Mouse (Mus musculus): ENCODE results near the gene Cd300lg. TPM values are rescaled to one million over a fixed set of nuclear protein-coding genes. Genes with fewer than 3 reads are reported as not detected.

Cd300lg gene
- polyA plus RNA-seq, 1 experiment, result not detected

DNA sequence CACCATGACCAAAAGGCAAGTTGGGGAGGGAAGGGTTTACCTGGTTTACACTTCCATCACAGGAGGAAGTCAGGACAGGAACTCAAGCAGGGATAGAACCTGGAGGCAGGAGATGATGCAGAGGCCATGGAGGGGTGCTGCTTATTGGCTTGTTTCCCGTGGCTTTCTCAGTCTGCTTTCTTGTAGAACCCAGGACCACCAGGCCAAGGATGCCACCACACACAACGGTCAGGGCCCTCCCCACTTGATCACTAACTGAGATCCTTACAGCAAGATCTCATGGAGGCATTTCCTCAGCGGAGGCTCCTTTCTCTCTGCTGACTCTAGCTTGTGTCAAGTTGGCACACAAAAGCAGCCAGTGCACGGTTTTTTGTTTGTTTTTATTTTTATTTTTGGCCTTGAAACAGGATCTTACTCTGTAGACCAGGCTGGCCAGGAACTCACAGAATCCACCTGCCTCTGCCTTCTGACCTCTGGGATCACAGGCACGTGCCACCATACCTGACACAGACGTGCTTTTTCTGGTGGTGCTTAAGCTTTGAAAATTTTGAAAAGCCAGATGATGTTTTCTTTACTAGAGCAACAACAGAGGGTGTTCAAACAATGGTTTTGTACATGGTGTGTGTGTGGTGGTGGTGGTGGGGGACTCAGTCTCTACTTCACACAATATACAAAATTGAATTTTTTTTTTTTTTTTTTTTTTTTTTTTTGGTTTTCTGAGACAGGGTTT lies 13.1 kb upstream of the Cd300lg start, which contains the start of gene Mpp3:
TSS of gene Mpp3 (minus strand) at position 375 of the 730 bp plus-strand sequence.
- H3K4me3 ChIP-seq (replicated peaks), result no peak within 1 kb of the TSS

GRCm38 (mm10) chr11:102029304-102029703 lies 12.0 kb upstream of the Cd300lg start:
- peaks cover 54% of the 10 kb centered on the region for H3K27me3 ChIP-seq (ENCODE audit: control insufficient read depth)
- H3K4me3 ChIP-seq (replicated peaks), result no peak overlapping the region

More for the DNA sequence above, 13.1 kb upstream of the Cd300lg start, which contains the start of gene Mpp3:
- TF ChIP-seq GATA1 (IDR thresholded peaks at IDR 0.05; ENCODE audit: low read length), result no peak
- TF ChIP-seq TAL1 (IDR thresholded peaks at IDR 0.05; ENCODE audit: low read length), result no peak
- Histone ChIP-seq H3K36me3 (ENCODE audit: control insufficient read depth) (no peaks in the 10 kb centered on the region), H3K27me3 (ENCODE audit: control insufficient read depth) (peaks cover 65% of the 10 kb centered on the region), H3K4me1 (ENCODE audit: control insufficient read depth) (peaks cover 14% of the 10 kb centered on the region), H3K9me3 (ENCODE audit: control insufficient read depth, low read length) (no peaks in the 10 kb centered on the region; the same call in 1 of the 2 replicates)

DNA sequence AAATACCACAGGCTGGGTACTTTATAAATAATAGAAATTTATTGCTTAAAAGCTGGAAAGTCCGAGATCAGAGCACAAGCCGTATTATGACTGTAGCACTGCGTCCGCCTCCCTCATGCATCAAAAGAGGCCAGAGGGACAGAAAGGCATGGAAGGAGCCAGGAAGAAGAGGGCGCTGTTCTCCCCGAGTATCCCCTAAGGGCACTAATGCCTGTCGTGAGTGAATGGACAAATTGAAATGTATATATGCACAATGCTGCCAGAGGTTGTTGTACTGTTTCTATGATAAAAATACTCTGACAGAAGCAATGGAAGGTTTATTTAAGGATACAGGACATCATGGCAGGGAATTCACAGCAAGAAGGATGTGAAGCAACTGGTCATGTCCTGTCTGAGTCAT lies 11.3 kb upstream of the Cd300lg start:
- Histone ChIP-seq H3K4me3 (replicated peaks) (no peak overlapping the region), H3K27me3 (ENCODE audit: control insufficient read depth) (peaks cover 48% of the 10 kb centered on the region), H3K36me3 (ENCODE audit: control insufficient read depth) (no peaks in the 10 kb centered on the region), H3K9me3 (ENCODE audit: control insufficient read depth, low read length) (no peaks in the 10 kb centered on the region; the same call in 1 of the 2 replicates), H3K4me1 (ENCODE audit: control insufficient read depth) (peaks cover 14% of the 10 kb centered on the region)
- TF ChIP-seq GATA1 (IDR thresholded peaks at IDR 0.05; ENCODE audit: low read length) (no peak), TAL1 (IDR thresholded peaks at IDR 0.05; ENCODE audit: low read length) (no peak)

More at GRCm38 (mm10) chr11:102029304-102029703, 12.0 kb upstream of the Cd300lg start:
- no peaks in the 10 kb centered on the region; the same call in 1 of the 2 replicates for H3K9me3 ChIP-seq (ENCODE audit: control insufficient read depth, low read length)
- H3K36me3 ChIP-seq (ENCODE audit: control insufficient read depth), result no peaks in the 10 kb centered on the region
- TF ChIP-seq TAL1 (IDR thresholded peaks at IDR 0.05; ENCODE audit: low read length) (no peak), GATA1 (IDR thresholded peaks at IDR 0.05; ENCODE audit: low read length) (no peak)
- peaks cover 14% of the 10 kb centered on the region for H3K4me1 ChIP-seq (ENCODE audit: control insufficient read depth)

- H3K27me3 ChIP-seq (ENCODE audit: control insufficient read depth), result peaks cover 36% of the 10 kb centered on the region
- H3K4me1 ChIP-seq (ENCODE audit: control insufficient read depth), result peaks cover 14% of the 10 kb centered on the region
- H3K4me3 ChIP-seq (replicated peaks), result no peak overlapping the region
- no peaks in the 10 kb centered on the region for H3K36me3 ChIP-seq (ENCODE audit: control insufficient read depth)
- TF ChIP-seq TAL1 (IDR thresholded peaks at IDR 0.05; ENCODE audit: low read length), result no peak
- TF ChIP-seq GATA1 (IDR thresholded peaks at IDR 0.05; ENCODE audit: low read length), result no peak
- no peaks in the 10 kb centered on the region; the same call in 1 of the 2 replicates for H3K9me3 ChIP-seq (ENCODE audit: control insufficient read depth, low read length)
Observed at GRCm38 (mm10) chr11:102031149-102031548, 10.2 kb upstream of the Cd300lg start.

GRCm38 (mm10) chr11:102033055-102033591 lies 8.2 kb upstream of the Cd300lg start:
- no peak overlapping the region for H3K4me3 ChIP-seq (replicated peaks)
- H3K9me3 ChIP-seq (ENCODE audit: control insufficient read depth, low read length), result no peaks in the 10 kb centered on the region
- TF ChIP-seq TAL1 (IDR thresholded peaks at IDR 0.05; ENCODE audit: low read length) (no peak), GATA1 (IDR thresholded peaks at IDR 0.05; ENCODE audit: low read length) (no peak)
- no peaks in the 10 kb centered on the region for H3K36me3 ChIP-seq (ENCODE audit: control insufficient read depth)
- peaks cover 21% of the 10 kb centered on the region for H3K27me3 ChIP-seq (ENCODE audit: control insufficient read depth)
- H3K4me1 ChIP-seq (ENCODE audit: control insufficient read depth), result peaks cover 6% of the 10 kb centered on the region

DNA sequence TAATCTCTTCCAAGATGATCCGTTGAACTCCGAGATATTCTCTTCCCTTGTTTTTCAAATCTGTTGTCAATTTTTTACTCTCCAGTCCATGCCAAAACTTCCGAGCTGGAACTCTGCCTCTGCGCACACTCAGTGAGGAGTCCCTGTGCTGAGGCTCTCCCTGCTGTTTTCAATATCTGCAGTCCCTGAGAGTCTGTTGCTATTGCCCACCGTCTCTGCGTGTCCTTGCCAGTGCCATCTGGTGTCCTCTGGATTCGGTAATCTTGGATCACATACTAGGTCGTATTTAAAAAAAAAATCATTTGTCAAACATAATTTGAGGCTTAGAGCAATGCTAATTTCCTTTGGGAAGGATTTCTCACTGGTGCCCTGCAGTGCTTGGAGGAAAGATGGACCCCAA lies 6.4 kb upstream of the Cd300lg start:
- Histone ChIP-seq H3K4me1 (ENCODE audit: control insufficient read depth) (no peaks in the 10 kb centered on the region), H3K36me3 (ENCODE audit: control insufficient read depth) (no peaks in the 10 kb centered on the region), H3K27me3 (ENCODE audit: control insufficient read depth) (peaks cover 12% of the 10 kb centered on the region), H3K9me3 (ENCODE audit: control insufficient read depth, low read length) (no peaks in the 10 kb centered on the region), H3K4me3 (replicated peaks) (no peak overlapping the region)
- TF ChIP-seq GATA1 (IDR thresholded peaks at IDR 0.05; ENCODE audit: low read length) (no peak), TAL1 (IDR thresholded peaks at IDR 0.05; ENCODE audit: low read length) (no peak)

- no peak overlapping the region for H3K4me3 ChIP-seq (replicated peaks)
- no peaks in the 10 kb centered on the region for H3K36me3 ChIP-seq (ENCODE audit: control insufficient read depth)
- TF ChIP-seq TAL1 (IDR thresholded peaks at IDR 0.05; ENCODE audit: low read length), result no peak
- TF ChIP-seq GATA1 (IDR thresholded peaks at IDR 0.05; ENCODE audit: low read length), result no peak
- H3K9me3 ChIP-seq (ENCODE audit: control insufficient read depth, low read length), result no peaks in the 10 kb centered on the region
- no peaks in the 10 kb centered on the region for H3K4me1 ChIP-seq (ENCODE audit: control insufficient read depth)
- H3K27me3 ChIP-seq (ENCODE audit: control insufficient read depth), result peaks cover 5% of the 10 kb centered on the region
Observed at GRCm38 (mm10) chr11:102035456-102035960, 5.8 kb upstream of the Cd300lg start.

DNA sequence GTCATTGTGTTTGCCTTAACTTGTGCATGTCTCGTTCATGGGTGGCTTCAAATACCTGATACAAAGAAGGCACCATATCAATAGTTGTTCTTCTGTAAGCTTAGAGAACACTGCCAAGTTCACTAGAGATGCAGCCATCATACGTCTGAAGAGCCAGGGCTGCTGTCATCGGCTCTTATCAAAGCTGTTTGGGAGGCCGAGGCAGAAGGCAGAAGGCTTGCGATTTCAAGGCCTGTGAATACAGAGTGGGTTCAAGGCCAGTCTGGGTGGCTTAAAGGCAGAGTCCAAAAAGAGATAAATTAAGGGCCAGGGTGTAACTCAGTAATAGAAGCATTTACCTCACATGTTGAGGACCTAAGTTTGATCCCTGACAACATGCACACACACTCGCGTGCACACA lies 5.0 kb upstream of the Cd300lg start:
- Histone ChIP-seq H3K4me3 (replicated peaks) (no peak overlapping the region), H3K4me1 (ENCODE audit: control insufficient read depth) (no peaks in the 10 kb centered on the region), H3K27me3 (ENCODE audit: control insufficient read depth) (peaks cover 5% of the 10 kb centered on the region), H3K36me3 (ENCODE audit: control insufficient read depth) (no peaks in the 10 kb centered on the region), H3K9me3 (ENCODE audit: control insufficient read depth, low read length) (peaks cover 2% of the 10 kb centered on the region; the same call in 1 of the 2 replicates)
- TF ChIP-seq GATA1 (IDR thresholded peaks at IDR 0.05; ENCODE audit: low read length), result no peak
- TF ChIP-seq TAL1 (IDR thresholded peaks at IDR 0.05; ENCODE audit: low read length), result no peak

- H3K36me3 ChIP-seq (ENCODE audit: control insufficient read depth), result no peaks in the 10 kb centered on the region
Observed at GRCm38 (mm10) chr11:102037789-102038188, 3.5 kb upstream of the Cd300lg start.

More at GRCm38 (mm10) chr11:102037789-102038188, 3.5 kb upstream of the Cd300lg start:
- TF ChIP-seq GATA1 (IDR thresholded peaks at IDR 0.05; ENCODE audit: low read length), result no peak
- H3K4me3 ChIP-seq (replicated peaks), result no peak overlapping the region
- peaks cover 5% of the 10 kb centered on the region for H3K27me3 ChIP-seq (ENCODE audit: control insufficient read depth)
- peaks cover 2% of the 10 kb centered on the region; the same call in 1 of the 2 replicates for H3K9me3 ChIP-seq (ENCODE audit: control insufficient read depth, low read length)
- no peaks in the 10 kb centered on the region for H3K4me1 ChIP-seq (ENCODE audit: control insufficient read depth)
